Mouse (Mus musculus): Measurements from ENCODE around the gene Fancg. TPM values are rescaled to one million over a fixed set of nuclear protein-coding genes. Genes with fewer than 3 reads are reported as not detected.
A peak's percentile ranks its signal among the peaks of the same experiment; 100 is the strongest.

Fancg gene
- polyA plus RNA-seq, 1 experiment from 2014 or later: 15.6 TPM

GRCm38 (mm10) chr4:43045659-43046302 is 35.5 kb upstream of the Fancg start, which contains the start of gene Fam214b:
Gene Fam214b, minus strand, starts transcription at chr4:43046220.
- Histone ChIP-seq H3K9me3 (ENCODE audit: control insufficient read depth, low read length) (no peaks in the 10 kb centered on the region), H3K9ac (peak within 1 kb of the TSS; percentile 62), H3K4me1 (replicated peaks; ENCODE audit: control insufficient read depth, insufficient read depth, low read length) (peaks cover 14% of the 10 kb centered on the region), H3K4me3 (replicated peaks; ENCODE audit: low read length) (peak within 1 kb of the TSS; percentile 44), H3K27ac (peak within 1 kb of the TSS; percentile 89), H3K4me2 (replicated peaks) (peak within 1 kb of the TSS; percentile 68), H3K27me3 (ENCODE audit: control insufficient read depth, insufficient read depth, low read length) (no peaks in the 10 kb centered on the region), H3K36me3 (replicated peaks; ENCODE audit: control insufficient read depth, insufficient read depth) (no peaks in the 10 kb centered on the region)
- peak; percentile 90 for ATAC-seq (ENCODE audit: low FRiP score)
- WGBS: 0% methylated on average over 33 of the region's 33 CpGs
- DNase-seq (ENCODE audit: low spot score): peak; percentile 96

- Histone ChIP-seq H3K4me2 (replicated peaks) (peak overlapping the region; percentile 68), H3K27me3 (ENCODE audit: control insufficient read depth, insufficient read depth, low read length) (no peaks in the 10 kb centered on the region), H3K9me3 (ENCODE audit: control insufficient read depth, low read length) (no peaks in the 10 kb centered on the region), H3K27ac (peak overlapping the region; percentile 89), H3K4me1 (replicated peaks; ENCODE audit: control insufficient read depth, insufficient read depth, low read length) (peaks cover 18% of the 10 kb centered on the region), H3K4me3 (replicated peaks; ENCODE audit: low read length) (peak overlapping the region; percentile 44), H3K36me3 (replicated peaks; ENCODE audit: control insufficient read depth, insufficient read depth) (no peaks in the 10 kb centered on the region), H3K9ac (peak overlapping the region; percentile 62)
- ATAC-seq (ENCODE audit: low FRiP score): peak; percentile 1; the same call in 1 of the 2 replicates
- WGBS: 4% methylated on average over 13 of the region's 13 CpGs
- no peak for DNase-seq (ENCODE audit: low spot score)
Measured at GRCm38 (mm10) chr4:43045285-43045658, 35.0 kb upstream of the Fancg start.

- Histone ChIP-seq H3K4me3 (replicated peaks; ENCODE audit: low read length) (peak overlapping the region; percentile 44), H3K9ac (peak overlapping the region; percentile 62), H3K27me3 (ENCODE audit: control insufficient read depth, insufficient read depth, low read length) (no peaks in the 10 kb centered on the region), H3K4me1 (replicated peaks; ENCODE audit: control insufficient read depth, insufficient read depth, low read length) (peaks cover 18% of the 10 kb centered on the region), H3K9me3 (ENCODE audit: control insufficient read depth, low read length) (no peaks in the 10 kb centered on the region), H3K4me2 (replicated peaks) (peak overlapping the region; percentile 68), H3K36me3 (replicated peaks; ENCODE audit: control insufficient read depth, insufficient read depth) (no peaks in the 10 kb centered on the region), H3K27ac (peak overlapping the region; percentile 89)
- WGBS: 1% methylated on average over 4 of the region's 4 CpGs
- no peak for ATAC-seq (ENCODE audit: low FRiP score)
- DNase-seq (ENCODE audit: low spot score): no peak
Measured at GRCm38 (mm10) chr4:43044673-43045072, 34.4 kb upstream of the Fancg start.

GRCm38 (mm10) chr4:43043644-43044357 is 33.5 kb upstream of the Fancg start:
- H3K4me3 ChIP-seq (replicated peaks; ENCODE audit: low read length): peak overlapping the region; percentile 44
- peaks cover 25% of the 10 kb centered on the region for H3K4me1 ChIP-seq (replicated peaks; ENCODE audit: control insufficient read depth, insufficient read depth, low read length)

GRCm38 (mm10) chr4:43040881-43041547 is 30.7 kb upstream of the Fancg start:
- no peak overlapping the region for H3K9ac ChIP-seq
- H3K9me3 ChIP-seq (ENCODE audit: control insufficient read depth, low read length): no peaks in the 10 kb centered on the region
- H3K36me3 ChIP-seq (replicated peaks; ENCODE audit: control insufficient read depth, insufficient read depth): peaks cover 7% of the 10 kb centered on the region
- H3K4me1 ChIP-seq (replicated peaks; ENCODE audit: control insufficient read depth, insufficient read depth, low read length): peaks cover 40% of the 10 kb centered on the region
- H3K27me3 ChIP-seq (ENCODE audit: control insufficient read depth, insufficient read depth, low read length): no peaks in the 10 kb centered on the region
- H3K4me2 ChIP-seq (replicated peaks): peak overlapping the region; percentile 27
- H3K27ac ChIP-seq: peak overlapping the region; percentile 47
- DNase-seq (ENCODE audit: low spot score): no peak
- no peak for ATAC-seq (ENCODE audit: low FRiP score)
- H3K4me3 ChIP-seq (replicated peaks; ENCODE audit: low read length): no peak overlapping the region
- WGBS: 69% methylated on average over 9 of the region's 9 CpGs

More at GRCm38 (mm10) chr4:43043644-43044357, 33.5 kb upstream of the Fancg start:
- WGBS: 6% methylated on average over 7 of the region's 7 CpGs
- Histone ChIP-seq H3K9ac (peak overlapping the region; percentile 62), H3K4me2 (replicated peaks) (peak overlapping the region; percentile 68), H3K27ac (peak overlapping the region; percentile 89), H3K9me3 (ENCODE audit: control insufficient read depth, low read length) (no peaks in the 10 kb centered on the region), H3K36me3 (replicated peaks; ENCODE audit: control insufficient read depth, insufficient read depth) (no peaks in the 10 kb centered on the region), H3K27me3 (ENCODE audit: control insufficient read depth, insufficient read depth, low read length) (no peaks in the 10 kb centered on the region)
- DNase-seq (ENCODE audit: low spot score) (peak; percentile 65), ATAC-seq (ENCODE audit: low FRiP score) (peak; percentile 66)

GRCm38 (mm10) chr4:43040114-43040572 is 29.8 kb upstream of the Fancg start:
- peak; percentile 97 for ATAC-seq (ENCODE audit: low FRiP score)
- H3K4me1 ChIP-seq (replicated peaks; ENCODE audit: control insufficient read depth, insufficient read depth, low read length): peaks cover 37% of the 10 kb centered on the region
- 1% methylated on average over 25 of the region's 25 CpGs for WGBS

GRCm38 (mm10) chr4:43039609-43040008 is 29.3 kb upstream of the Fancg start:
- Histone ChIP-seq H3K9me3 (ENCODE audit: control insufficient read depth, low read length) (no peaks in the 10 kb centered on the region), H3K27ac (peak overlapping the region; percentile 81), H3K4me1 (replicated peaks; ENCODE audit: control insufficient read depth, insufficient read depth, low read length) (peaks cover 32% of the 10 kb centered on the region), H3K4me3 (replicated peaks; ENCODE audit: low read length) (peak overlapping the region; percentile 75), H3K36me3 (replicated peaks; ENCODE audit: control insufficient read depth, insufficient read depth) (peaks cover 21% of the 10 kb centered on the region), H3K9ac (peak overlapping the region; percentile 84), H3K27me3 (ENCODE audit: control insufficient read depth, insufficient read depth, low read length) (no peaks in the 10 kb centered on the region), H3K4me2 (replicated peaks) (peak overlapping the region; percentile 76)
- DNase-seq (ENCODE audit: low spot score): no peak
- ATAC-seq (ENCODE audit: low FRiP score): no peak; the same call in 1 of the 2 replicates
- WGBS: under 1% methylated on average over 11 of the region's 11 CpGs

More at GRCm38 (mm10) chr4:43040114-43040572, 29.8 kb upstream of the Fancg start:
- Histone ChIP-seq H3K9me3 (ENCODE audit: control insufficient read depth, low read length) (no peaks in the 10 kb centered on the region), H3K9ac (peak overlapping the region; percentile 84), H3K27ac (peak overlapping the region; percentile 81), H3K36me3 (replicated peaks; ENCODE audit: control insufficient read depth, insufficient read depth) (peaks cover 15% of the 10 kb centered on the region), H3K4me2 (replicated peaks) (peak overlapping the region; percentile 76), H3K27me3 (ENCODE audit: control insufficient read depth, insufficient read depth, low read length) (no peaks in the 10 kb centered on the region), H3K4me3 (replicated peaks; ENCODE audit: low read length) (peak overlapping the region; percentile 75)
- peak; percentile 88 for DNase-seq (ENCODE audit: low spot score)

- Histone ChIP-seq H3K4me3 (replicated peaks; ENCODE audit: low read length) (peak overlapping the region; percentile 75), H3K9me3 (ENCODE audit: control insufficient read depth, low read length) (no peaks in the 10 kb centered on the region), H3K36me3 (replicated peaks; ENCODE audit: control insufficient read depth, insufficient read depth) (peaks cover 28% of the 10 kb centered on the region), H3K27me3 (ENCODE audit: control insufficient read depth, insufficient read depth, low read length) (no peaks in the 10 kb centered on the region), H3K4me1 (replicated peaks; ENCODE audit: control insufficient read depth, insufficient read depth, low read length) (peaks cover 27% of the 10 kb centered on the region), H3K9ac (peak overlapping the region; percentile 84), H3K4me2 (replicated peaks) (peak overlapping the region; percentile 76), H3K27ac (no peak overlapping the region)
- 59% methylated on average over 15 of the region's 15 CpGs for WGBS
- ATAC-seq (ENCODE audit: low FRiP score): no peak
- DNase-seq (ENCODE audit: low spot score): peak; percentile 43
Measured at GRCm38 (mm10) chr4:43038567-43039495, 28.5 kb upstream of the Fancg start.

All from hindbrain, embryonic 14.5 days (tissue).